ENCODE assay signal across 8 mouse cellular contexts in the genomic region with DNA sequence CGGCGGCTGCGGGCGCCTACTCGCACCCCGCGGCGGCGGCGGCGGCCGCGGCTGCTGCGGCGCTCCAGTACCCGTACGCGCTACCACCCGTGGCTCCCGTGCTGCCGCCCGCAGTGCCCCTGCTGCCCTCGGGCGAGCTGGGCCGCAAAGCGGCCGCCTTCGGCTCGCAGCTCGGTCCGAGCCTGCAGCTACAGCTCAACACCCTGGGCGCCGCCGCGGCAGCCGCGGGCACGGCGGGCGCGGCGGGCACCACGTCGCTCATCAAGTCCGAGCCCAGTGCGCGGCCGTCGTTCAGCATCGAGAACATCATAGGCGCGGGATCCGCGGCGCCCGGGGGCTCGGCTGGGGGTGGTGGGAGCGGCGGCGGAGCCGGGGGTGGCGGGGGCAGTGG. TPM values are rescaled to one million over a fixed set of nuclear protein-coding genes. Genes with fewer than 3 reads are reported as not detected.
A peak's percentile ranks its signal among the peaks of the same experiment; 100 is the strongest.
DNase-seq lines count a peak whose midpoint lies in the region; ATAC-seq and TF ChIP-seq lines count a peak whose summit lies in the region.

No protein-coding gene starts in this region.

- no peaks in the 10 kb centered on the region for H3K36me3 ChIP-seq in lung, embryonic 14.5 days (ENCODE audit: insufficient read depth)
- H3K36me3 ChIP-seq in forebrain, embryonic 13.5 days (ENCODE audit: poor library complexity, severe bottlenecking), result no peaks in the 10 kb centered on the region
- H3K36me3 ChIP-seq in limb, embryonic 14.5 days (ENCODE audit: control insufficient read depth, insufficient read depth, low read length), result no peaks in the 10 kb centered on the region
- H3K36me3 ChIP-seq in small intestine, adult 2 months (ENCODE audit: control insufficient read depth, insufficient read depth, low read length), result no peaks in the 10 kb centered on the region

- H3K27me3 ChIP-seq in lung, embryonic 14.5 days (ENCODE audit: insufficient read depth, low read length), result peaks cover 96% of the 10 kb centered on the region
- H3K27me3 ChIP-seq in forebrain, embryonic 13.5 days, result peaks cover 96% of the 10 kb centered on the region
- peaks cover 95% of the 10 kb centered on the region for H3K27me3 ChIP-seq in limb, embryonic 14.5 days (ENCODE audit: control insufficient read depth, insufficient read depth, low read length)
- H3K27me3 ChIP-seq in small intestine, adult 2 months (ENCODE audit: control insufficient read depth, insufficient read depth, low read length), result peaks cover 87% of the 10 kb centered on the region

- TF ChIP-seq POLR2A in limb, embryonic 14.5 days (IDR thresholded peaks at IDR 0.05; ENCODE audit: borderline replicate concordance, extremely low read depth, insufficient read depth, insufficient read length), result no peak
- no peak for TF ChIP-seq POLR2A in small intestine, adult 2 months (IDR thresholded peaks at IDR 0.05; ENCODE audit: low read depth, low read length)

- peak; percentile 19 for DNase-seq in lung, embryonic 14.5 days
- DNase-seq in lung, postnatal 10 days, result no peak
- DNase-seq in limb, embryonic 14.5 days (ENCODE audit: low spot score), result no peak
- DNase-seq in layer of hippocampus, postnatal 10 days (ENCODE audit: low spot score in 2 of 2), result no peak
- no peak for DNase-seq in thymus, postnatal 0 days (ENCODE audit: low spot score)
- DNase-seq in spleen, postnatal 4 days (ENCODE audit: low spot score in 2 of 2), result no peak

- H3K4me3 ChIP-seq in lung, embryonic 14.5 days (ENCODE audit: low read depth, low read length), result peak overlapping the region; percentile 35
- H3K4me3 ChIP-seq in forebrain, embryonic 13.5 days, result peak overlapping the region; percentile 38
- H3K4me3 ChIP-seq in limb, embryonic 14.5 days (replicated peaks; ENCODE audit: low read length), result peak overlapping the region; percentile 36
- H3K4me3 ChIP-seq in small intestine, adult 2 months (ENCODE audit: low read depth, low read length), result peak overlapping the region; percentile 51

- H3K9ac ChIP-seq in lung, embryonic 14.5 days, result no peak overlapping the region
- H3K9ac ChIP-seq in forebrain, embryonic 13.5 days, result no peak overlapping the region
- 0 out of 2 replicates have a peak overlapping the region, but pooled peaks have one; percentile 6 for H3K9ac ChIP-seq in limb, embryonic 14.5 days (ENCODE audit: low read depth, low read length, severe bottlenecking)

- under 1% methylated on average over 55 of the region's 62 CpGs for WGBS in lung, embryonic 14.5 days
- WGBS in forebrain, embryonic 13.5 days, result under 1% methylated on average over 48 of the region's 62 CpGs
- under 1% methylated on average over 26 of the region's 62 CpGs for WGBS in limb, embryonic 14.5 days
- 1% methylated on average over 62 of the region's 62 CpGs for WGBS in small intestine, adult 2 months

- no peaks in the 10 kb centered on the region for H3K9me3 ChIP-seq in lung, embryonic 14.5 days (ENCODE audit: low read depth, low read length)
- no peaks in the 10 kb centered on the region for H3K9me3 ChIP-seq in forebrain, embryonic 13.5 days (replicated peaks)
- H3K9me3 ChIP-seq in limb, embryonic 14.5 days (ENCODE audit: control insufficient read depth, low read length), result no peaks in the 10 kb centered on the region

- H3K4me2 ChIP-seq in lung, embryonic 14.5 days, result peak overlapping the region; percentile 48
- peak overlapping the region; percentile 57 for H3K4me2 ChIP-seq in forebrain, embryonic 13.5 days
- H3K4me2 ChIP-seq in limb, embryonic 14.5 days (replicated peaks; ENCODE audit: low read depth, low read length, severe bottlenecking), result peak overlapping the region; percentile 41

- 0 out of 2 replicates have a peak, but pooled peaks cover 5% of the 10 kb centered on the region for H3K4me1 ChIP-seq in lung, embryonic 14.5 days (ENCODE audit: insufficient read depth)
- H3K4me1 ChIP-seq in forebrain, embryonic 13.5 days, result peaks cover 33% of the 10 kb centered on the region
- H3K4me1 ChIP-seq in limb, embryonic 14.5 days (ENCODE audit: control insufficient read depth, insufficient read depth, low read length), result peaks cover 4% of the 10 kb centered on the region; the same call in 1 of the 2 replicates
- peaks cover 17% of the 10 kb centered on the region for H3K4me1 ChIP-seq in small intestine, adult 2 months (ENCODE audit: control insufficient read depth, insufficient read depth, insufficient read length, low read length)

- no peak for TF ChIP-seq CTCF in lung, embryonic 14.5 days (IDR thresholded peaks at IDR 0.05; ENCODE audit: low read depth)
- no peak for TF ChIP-seq CTCF in small intestine, adult 2 months (IDR thresholded peaks at IDR 0.05; ENCODE audit: extremely low read depth, insufficient read length, insufficient replicate concordance, low read depth, low read length)

- peak; percentile 12; the same call in 1 of the 2 replicates for ATAC-seq in lung, embryonic 14.5 days (ENCODE audit: insufficient read depth)
- ATAC-seq in forebrain, embryonic 13.5 days, result peak; percentile 16
- no peak for ATAC-seq in limb, embryonic 14.5 days (ENCODE audit: low FRiP score, low read depth)

- no peak overlapping the region for H3K27ac ChIP-seq in lung, embryonic 14.5 days (ENCODE audit: low read depth)
- H3K27ac ChIP-seq in forebrain, embryonic 13.5 days, result no peak overlapping the region
- no peak overlapping the region for H3K27ac ChIP-seq in limb, embryonic 14.5 days (replicated peaks; ENCODE audit: low read depth, low read length)
- no peak overlapping the region for H3K27ac ChIP-seq in small intestine, adult 2 months (ENCODE audit: insufficient read depth, low read depth, low read length)

RNA-seq across cellular contexts. Expression of gene Foxd3, which starts 1.3 kb away (rescaled TPM):
- polyA plus RNA-seq in lung, embryonic 14.5 days (2014; fragmentation: Nextera tagmentation; extraction: Ambion mirVana), result not detected in 2 replicates
- not detected in 2 replicates for polyA plus RNA-seq in forebrain, embryonic 13.5 days (2015; fragmentation: Nextera tagmentation; extraction: Ambion mirVana)
- polyA plus RNA-seq in limb, embryonic 14.5 days (2012; rRNA removed), result 3.3 and 4.2 TPM in 2 replicates
- 0.81 and 0.87 TPM in 2 replicates for polyA plus RNA-seq in limb, embryonic 14.5 days (2014; fragmentation: Nextera tagmentation; extraction: Ambion mirVana)
- polyA plus RNA-seq in small intestine, adult 2 months (2012; rRNA removed), result 1.0 and 1.1 TPM in 2 replicates
- total RNA-seq in layer of hippocampus, postnatal 10 days (2021), result not detected
- polyA plus RNA-seq in thymus, postnatal 0 days (2015; fragmentation: Nextera tagmentation; extraction: Ambion mirVana), result 0.05 TPM in 1 of 2 replicates, not detected in the other

RNA-seq across cellular contexts. Expression of gene Alg6, which starts 58.0 kb away (rescaled TPM):
- polyA plus RNA-seq in lung, embryonic 14.5 days (2014; fragmentation: Nextera tagmentation; extraction: Ambion mirVana), result 23.0 and 24.1 TPM in 2 replicates
- 11.3 and 11.6 TPM in 2 replicates for polyA plus RNA-seq in forebrain, embryonic 13.5 days (2015; fragmentation: Nextera tagmentation; extraction: Ambion mirVana)
- 20.7 and 25.0 TPM in 2 replicates for polyA plus RNA-seq in limb, embryonic 14.5 days (2012; rRNA removed)
- polyA plus RNA-seq in limb, embryonic 14.5 days (2014; fragmentation: Nextera tagmentation; extraction: Ambion mirVana), result 17.4 and 18.9 TPM in 2 replicates
- 1.6 and 2.0 TPM in 2 replicates for polyA plus RNA-seq in small intestine, adult 2 months (2012; rRNA removed)
- 10 to 100 TPM; 12.9 to 17.1 TPM for total RNA-seq in layer of hippocampus, postnatal 10 days (2021)
- 11.3 and 12.1 TPM in 2 replicates for polyA plus RNA-seq in thymus, postnatal 0 days (2015; fragmentation: Nextera tagmentation; extraction: Ambion mirVana)
